Mouse (Mus musculus): Measurements from ENCODE around the gene Ercc1. TPM values are rescaled to one million over a fixed set of nuclear protein-coding genes. Genes with fewer than 3 reads are reported as not detected.

Ercc1 gene
- polyA plus RNA-seq, 1 experiment from 2014 or later = 87.1 TPM

DNA sequence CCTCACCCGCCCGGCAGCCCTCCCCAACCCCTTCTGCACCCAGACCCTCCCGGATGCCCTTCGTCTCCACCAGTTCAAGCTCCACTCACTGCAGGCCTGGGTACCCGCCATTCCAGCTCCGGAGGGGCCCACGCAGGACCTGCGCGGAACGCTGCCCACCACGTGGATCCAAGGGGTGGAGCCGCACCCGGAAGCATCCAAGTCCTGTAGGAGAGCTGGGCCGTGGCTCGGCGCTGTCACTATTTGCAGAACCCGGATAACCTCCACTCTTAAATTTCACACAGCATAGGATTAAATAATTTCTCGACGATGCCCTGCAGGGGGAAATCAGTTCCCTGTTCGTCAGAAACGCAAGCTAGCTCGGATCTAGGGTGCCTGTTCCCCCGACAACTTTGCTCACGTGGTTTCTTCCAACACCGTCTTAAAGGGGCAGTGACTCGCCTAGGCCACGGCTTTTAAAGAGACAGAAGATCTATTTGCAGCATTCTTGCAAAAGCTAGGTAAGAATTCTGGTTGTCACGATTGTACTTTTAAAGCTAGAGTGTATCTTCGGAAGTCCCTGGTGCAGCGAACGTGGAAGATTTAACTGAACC is 14.8 kb downstream of the Ercc1 start, which contains the start of the genes Cd3eap and Ppp1r13l:
Gene Cd3eap (minus strand): TSS at position 185 of the 593 bp plus-strand sequence.
Gene Ppp1r13l (plus strand): TSS at position 451 of the 593 bp plus-strand sequence.
- Histone ChIP-seq H3K9me3 (replicated peaks; ENCODE audit: control insufficient read depth, low read length) (no peaks in the 10 kb centered on the region), H3K4me2 (ENCODE audit: low read depth, low read length) (peak within 1 kb of the TSS; percentile 95), H3K4me3 (ENCODE audit: low read depth, low read length) (peak within 1 kb of the TSS; percentile 68), H3K27me3 (ENCODE audit: control insufficient read depth, insufficient read depth, low read length) (no peaks in the 10 kb centered on the region), H3K9ac (replicated peaks; ENCODE audit: low read length) (peak within 1 kb of the TSS; percentile 61), H3K27ac (replicated peaks; ENCODE audit: low read depth, low read length) (no peak within 1 kb of the TSS; the same call in 1 of the 2 replicates), H3K4me1 (ENCODE audit: control insufficient read depth, insufficient read depth, low read length) (peaks cover 2% of the 10 kb centered on the region), H3K36me3 (replicated peaks; ENCODE audit: control insufficient read depth, insufficient read depth, low read depth, low read length) (no peaks in the 10 kb centered on the region; the same call in 1 of the 2 replicates)
- peak; percentile 89 for DNase-seq (ENCODE audit: low spot score)
- ATAC-seq (replicated peaks; ENCODE audit: insufficient number of reproducible peaks, low FRiP score, low TSS enrichment, low read depth) = peak; percentile 57
- WGBS = under 1% methylated on average over 31 of the region's 31 CpGs

DNA sequence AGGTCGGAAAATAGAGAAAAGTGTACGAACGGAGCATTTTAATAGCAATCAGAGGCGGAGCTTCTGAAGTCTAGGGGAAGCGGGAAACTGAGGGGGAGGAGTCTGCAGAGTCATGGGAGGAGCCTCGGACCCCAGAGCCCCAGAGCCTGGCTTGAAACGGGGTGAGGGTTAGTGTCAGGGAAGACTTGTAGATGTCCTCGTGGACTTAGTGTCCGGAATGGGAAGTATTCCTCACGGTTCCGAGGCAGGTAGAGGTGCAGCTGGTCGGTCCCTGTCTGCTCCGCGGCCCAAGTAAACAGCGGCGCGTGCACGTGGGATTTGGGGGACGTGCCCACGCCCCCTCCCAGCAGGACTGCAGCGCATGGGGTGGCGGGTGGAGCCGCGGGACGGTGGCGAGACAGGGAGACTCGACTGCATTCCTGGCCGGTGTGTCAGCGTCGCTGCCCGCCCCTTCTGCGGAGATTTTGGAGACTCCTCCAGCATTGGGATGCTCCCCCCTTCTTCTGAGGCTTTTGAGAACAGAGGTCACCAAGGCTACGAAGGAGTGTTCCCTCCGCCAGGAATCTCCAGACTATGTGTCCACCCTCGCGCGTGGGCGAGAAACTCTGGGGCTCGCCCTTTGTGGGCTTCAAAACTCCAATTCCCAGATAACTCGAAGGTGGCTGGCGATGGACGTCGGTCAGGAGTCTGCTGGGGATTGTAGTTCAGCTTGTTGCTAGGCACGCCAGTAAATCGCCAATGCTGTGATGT is 15.5 kb downstream of the Ercc1 start:
- Histone ChIP-seq H3K27me3 (ENCODE audit: control insufficient read depth, insufficient read depth, low read length) (no peaks in the 10 kb centered on the region), H3K4me1 (ENCODE audit: control insufficient read depth, insufficient read depth, low read length) (peaks cover 2% of the 10 kb centered on the region), H3K27ac (replicated peaks; ENCODE audit: low read depth, low read length) (no peak overlapping the region; the same call in 1 of the 2 replicates), H3K9ac (replicated peaks; ENCODE audit: low read length) (peak overlapping the region; percentile 46), H3K4me2 (ENCODE audit: low read depth, low read length) (peak overlapping the region; percentile 95), H3K4me3 (ENCODE audit: low read depth, low read length) (peak overlapping the region; percentile 68), H3K9me3 (replicated peaks; ENCODE audit: control insufficient read depth, low read length) (no peaks in the 10 kb centered on the region), H3K36me3 (replicated peaks; ENCODE audit: control insufficient read depth, insufficient read depth, low read depth, low read length) (no peaks in the 10 kb centered on the region; the same call in 1 of the 2 replicates)
- ATAC-seq (replicated peaks; ENCODE audit: insufficient number of reproducible peaks, low FRiP score, low TSS enrichment, low read depth) (peak; percentile 64), DNase-seq (ENCODE audit: low spot score) (peak; percentile 91)
- 1% methylated on average over 45 of the region's 45 CpGs for WGBS

DNA sequence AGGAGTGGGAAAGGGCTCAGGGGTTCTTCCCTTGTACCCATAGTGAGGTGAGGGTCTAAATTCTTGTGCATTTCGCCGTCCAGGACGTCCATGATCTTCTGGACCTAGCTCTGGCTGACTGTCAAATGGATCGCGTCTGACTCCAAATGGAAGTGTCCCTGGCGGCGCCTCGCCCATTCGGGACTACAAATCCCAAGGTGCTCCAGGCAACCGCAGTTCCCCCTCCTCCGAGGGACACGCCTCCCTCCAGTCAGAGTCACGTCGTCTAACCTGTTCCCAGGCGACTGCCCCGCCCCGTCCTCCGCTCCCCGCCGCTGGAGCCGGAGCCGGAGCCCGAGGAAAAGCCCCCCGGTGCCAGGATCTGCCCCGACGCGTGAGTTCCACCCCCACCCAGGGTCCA is 16.4 kb downstream of the Ercc1 start:
- Histone ChIP-seq H3K9me3 (replicated peaks; ENCODE audit: control insufficient read depth, low read length) (no peaks in the 10 kb centered on the region), H3K36me3 (replicated peaks; ENCODE audit: control insufficient read depth, insufficient read depth, low read depth, low read length) (no peaks in the 10 kb centered on the region), H3K27me3 (ENCODE audit: control insufficient read depth, insufficient read depth, low read length) (no peaks in the 10 kb centered on the region), H3K4me3 (ENCODE audit: low read depth, low read length) (peak overlapping the region; percentile 68), H3K27ac (replicated peaks; ENCODE audit: low read depth, low read length) (no peak overlapping the region), H3K9ac (replicated peaks; ENCODE audit: low read length) (peak overlapping the region; percentile 57), H3K4me2 (ENCODE audit: low read depth, low read length) (peak overlapping the region; percentile 95), H3K4me1 (ENCODE audit: control insufficient read depth, insufficient read depth, low read length) (peaks cover 2% of the 10 kb centered on the region)
- under 1% methylated on average over 27 of the region's 27 CpGs for WGBS
- DNase-seq (ENCODE audit: low spot score) (peak; percentile 93), ATAC-seq (replicated peaks; ENCODE audit: insufficient number of reproducible peaks, low FRiP score, low TSS enrichment, low read depth) (peak; percentile 38; the same call in 1 of the 2 replicates)

DNA sequence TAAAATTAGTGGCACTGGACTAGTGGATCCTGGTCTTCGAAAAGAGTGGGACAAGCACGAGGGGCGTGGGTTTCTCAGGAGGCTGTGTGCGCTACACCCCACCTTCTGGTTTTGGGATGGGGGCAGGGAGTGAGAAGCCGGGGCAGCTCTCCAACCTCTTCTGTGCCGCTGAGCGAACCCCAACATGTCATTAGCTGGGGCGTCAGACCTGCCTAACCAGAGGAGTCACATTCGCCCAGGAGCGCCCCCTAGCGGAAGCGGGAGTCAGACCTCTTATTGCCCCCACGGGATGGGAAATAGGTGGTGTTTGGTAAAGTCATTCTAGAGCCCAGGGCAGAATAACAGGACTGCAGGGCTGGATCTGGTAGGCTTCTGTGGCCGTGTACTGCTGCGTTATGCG is 17.1 kb downstream of the Ercc1 start:
- ATAC-seq (replicated peaks; ENCODE audit: insufficient number of reproducible peaks, low FRiP score, low TSS enrichment, low read depth) (no peak), DNase-seq (ENCODE audit: low spot score) (peak; percentile 77)
- Histone ChIP-seq H3K4me1 (ENCODE audit: control insufficient read depth, insufficient read depth, low read length) (peaks cover 2% of the 10 kb centered on the region; the same call in 1 of the 2 replicates), H3K27me3 (ENCODE audit: control insufficient read depth, insufficient read depth, low read length) (no peaks in the 10 kb centered on the region), H3K9me3 (replicated peaks; ENCODE audit: control insufficient read depth, low read length) (no peaks in the 10 kb centered on the region), H3K9ac (replicated peaks; ENCODE audit: low read length) (no peak overlapping the region; the same call in 1 of the 2 replicates), H3K4me3 (ENCODE audit: low read depth, low read length) (peak overlapping the region; percentile 68), H3K36me3 (replicated peaks; ENCODE audit: control insufficient read depth, insufficient read depth, low read depth, low read length) (no peaks in the 10 kb centered on the region), H3K27ac (replicated peaks; ENCODE audit: low read depth, low read length) (no peak overlapping the region), H3K4me2 (ENCODE audit: low read depth, low read length) (peak overlapping the region; percentile 95)
- WGBS = 13% methylated on average over 16 of the region's 16 CpGs

DNA sequence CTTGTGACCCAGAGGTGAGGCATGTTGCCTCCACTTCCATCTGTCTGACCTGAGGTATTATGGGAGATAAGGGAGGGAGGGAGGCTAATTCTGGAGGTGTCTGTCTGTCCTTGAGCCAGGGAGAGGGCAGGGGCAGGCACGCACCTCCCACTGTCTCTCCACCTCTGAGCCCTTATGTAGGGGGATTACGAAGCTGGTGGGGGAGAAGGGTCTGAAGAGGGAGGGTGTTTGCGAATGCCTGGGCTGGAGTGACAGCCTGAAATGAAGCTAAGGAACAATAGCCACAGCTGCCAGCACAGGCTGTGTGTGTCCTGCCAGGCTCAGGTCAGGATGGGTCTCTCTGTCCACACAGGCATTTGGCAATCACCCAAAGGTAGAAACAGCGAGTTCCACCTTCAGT is 17.7 kb downstream of the Ercc1 start:
- Histone ChIP-seq H3K27ac (replicated peaks; ENCODE audit: low read depth, low read length) (no peak overlapping the region), H3K4me1 (ENCODE audit: control insufficient read depth, insufficient read depth, low read length) (peaks cover 2% of the 10 kb centered on the region; the same call in 1 of the 2 replicates), H3K4me3 (ENCODE audit: low read depth, low read length) (no peak overlapping the region), H3K27me3 (ENCODE audit: control insufficient read depth, insufficient read depth, low read length) (no peaks in the 10 kb centered on the region), H3K9ac (replicated peaks; ENCODE audit: low read length) (no peak overlapping the region), H3K4me2 (ENCODE audit: low read depth, low read length) (no peak overlapping the region), H3K9me3 (replicated peaks; ENCODE audit: control insufficient read depth, low read length) (no peaks in the 10 kb centered on the region), H3K36me3 (replicated peaks; ENCODE audit: control insufficient read depth, insufficient read depth, low read depth, low read length) (no peaks in the 10 kb centered on the region)
- DNase-seq (ENCODE audit: low spot score) (no peak), ATAC-seq (replicated peaks; ENCODE audit: insufficient number of reproducible peaks, low FRiP score, low TSS enrichment, low read depth) (no peak)
- WGBS = 44% methylated on average over 4 of the region's 4 CpGs

DNA sequence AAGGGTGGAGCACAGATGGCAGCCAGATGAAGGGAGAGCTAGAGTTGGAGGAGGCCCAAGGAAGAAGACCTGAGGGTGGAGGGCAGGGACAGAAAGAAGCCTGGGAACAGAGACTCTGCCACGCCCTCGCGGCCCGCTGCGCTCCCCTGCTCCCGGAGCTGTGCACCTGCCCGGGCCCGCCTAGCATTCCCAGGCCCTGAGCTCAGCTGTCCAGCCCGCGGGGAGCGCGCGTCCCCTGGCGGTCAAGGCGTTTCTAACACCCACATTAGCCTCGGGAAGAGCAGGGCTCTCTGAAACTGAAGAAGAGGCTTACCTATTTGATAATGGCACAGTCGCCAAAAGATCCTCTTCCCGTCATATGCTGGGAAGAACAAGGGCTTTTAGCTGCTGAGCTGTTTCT is 19.3 kb downstream of the Ercc1 start:
- no peak for ATAC-seq (replicated peaks; ENCODE audit: insufficient number of reproducible peaks, low FRiP score, low TSS enrichment, low read depth)

DNA sequence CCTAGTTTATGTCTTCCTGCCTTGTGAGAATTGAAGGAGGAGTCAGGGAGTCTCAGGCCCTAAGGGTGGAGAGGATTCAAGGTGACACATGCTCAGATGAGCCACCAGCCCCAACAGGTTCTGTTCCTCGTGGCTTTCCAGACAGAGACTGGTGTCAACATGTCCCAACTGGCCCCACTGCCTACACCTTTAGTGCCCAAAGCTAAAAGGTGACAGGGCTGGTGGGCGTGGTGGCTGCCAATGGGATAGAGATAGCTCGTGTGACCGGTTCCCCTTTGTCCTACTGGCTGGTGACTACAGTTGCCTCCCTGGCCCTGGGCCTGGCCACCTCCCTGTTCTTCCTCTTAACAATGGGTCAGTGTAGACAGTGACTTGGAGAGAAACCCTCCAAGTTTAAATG is 20.8 kb downstream of the Ercc1 start:
- peaks cover 2% of the 10 kb centered on the region; the same call in 1 of the 2 replicates for H3K27me3 ChIP-seq (ENCODE audit: control insufficient read depth, insufficient read depth, low read length)
- no peaks in the 10 kb centered on the region for H3K36me3 ChIP-seq (replicated peaks; ENCODE audit: control insufficient read depth, insufficient read depth, low read depth, low read length)
- H3K9ac ChIP-seq (replicated peaks; ENCODE audit: low read length) = no peak overlapping the region
- ATAC-seq (replicated peaks; ENCODE audit: insufficient number of reproducible peaks, low FRiP score, low TSS enrichment, low read depth) (no peak), DNase-seq (ENCODE audit: low spot score) (no peak)
- no peak overlapping the region; the same call in 1 of the 2 replicates for H3K4me3 ChIP-seq (ENCODE audit: low read depth, low read length)
- H3K27ac ChIP-seq (replicated peaks; ENCODE audit: low read depth, low read length) = no peak overlapping the region
- H3K4me1 ChIP-seq (ENCODE audit: control insufficient read depth, insufficient read depth, low read length) = 0 out of 2 replicates have a peak, but pooled peaks cover 3% of the 10 kb centered on the region
- 75% methylated on average over 4 of the region's 4 CpGs for WGBS
- H3K9me3 ChIP-seq (replicated peaks; ENCODE audit: control insufficient read depth, low read length) = no peaks in the 10 kb centered on the region
- H3K4me2 ChIP-seq (ENCODE audit: low read depth, low read length) = no peak overlapping the region

More for the DNA sequence above, 19.3 kb downstream of the Ercc1 start:
- H3K9ac ChIP-seq (replicated peaks; ENCODE audit: low read length) = no peak overlapping the region
- H3K4me3 ChIP-seq (ENCODE audit: low read depth, low read length) = no peak overlapping the region
- no peak overlapping the region for H3K27ac ChIP-seq (replicated peaks; ENCODE audit: low read depth, low read length)
- no peaks in the 10 kb centered on the region for H3K9me3 ChIP-seq (replicated peaks; ENCODE audit: control insufficient read depth, low read length)
- no peaks in the 10 kb centered on the region for H3K4me1 ChIP-seq (ENCODE audit: control insufficient read depth, insufficient read depth, low read length)
- no peaks in the 10 kb centered on the region; the same call in 1 of the 2 replicates for H3K27me3 ChIP-seq (ENCODE audit: control insufficient read depth, insufficient read depth, low read length)
- H3K36me3 ChIP-seq (replicated peaks; ENCODE audit: control insufficient read depth, insufficient read depth, low read depth, low read length) = no peaks in the 10 kb centered on the region
- DNase-seq (ENCODE audit: low spot score) = peak; percentile 72
- WGBS = 6% methylated on average over 18 of the region's 18 CpGs
- H3K4me2 ChIP-seq (ENCODE audit: low read depth, low read length) = no peak overlapping the region
